Mouse (Mus musculus) heart, embryonic 13.5 days (tissue): Measurements from ENCODE around the gene Fbln2. TPM values are rescaled to one million over a fixed set of nuclear protein-coding genes. Genes with fewer than 3 reads are reported as not detected.

Experiments
- ATAC-seq: fragments of 200-750 bp; cut with Nextera tagmentation; 2 replicates; pipeline ENCODE4 v1.8.0; 2017; ENCODE audit warnings: moderate TSS enrichment; ENCODE audit not compliant: insufficient number of reproducible peaks, low FRiP score, low TSS enrichment; ENCODE audit errors: extremely low read depth
- H3K27ac ChIP-seq: fragments of 300-500 bp; sonication (generic); replicated peaks from 2 replicates; pipeline ENCODE4 v1.5.1; 2015; ENCODE audit warnings: moderate library complexity, mild to moderate bottlenecking, inconsistent platforms
- H3K27me3 ChIP-seq: fragments of 300-500 bp; sonication (generic); replicated peaks from 2 replicates; pipeline ENCODE4 v1.6.1; 2015; ENCODE audit warnings: mild to moderate bottlenecking, inconsistent platforms
- H3K36me3 ChIP-seq: fragments of 300-500 bp; sonication (generic); 2 replicates; pipeline ENCODE4 v1.6.1; 2015; ENCODE audit warnings: mild to moderate bottlenecking, inconsistent platforms
- H3K4me1 ChIP-seq: fragments of 300-500 bp; sonication (generic); 2 replicates; pipeline ENCODE4 v1.6.1; 2015; ENCODE audit warnings: inconsistent platforms
- H3K4me2 ChIP-seq: fragments of 300-500 bp; sonication (generic); 2 replicates; pipeline ENCODE4 v1.6.1; 2015; ENCODE audit warnings: inconsistent platforms, mild to moderate bottlenecking, moderate library complexity
- H3K4me3 ChIP-seq: fragments of 300-500 bp; sonication (generic); 2 replicates; pipeline ENCODE4 v1.5.1; 2015; ENCODE audit warnings: moderate library complexity, mild to moderate bottlenecking, inconsistent platforms
- H3K9ac ChIP-seq: fragments of 300-500 bp; sonication (generic); 2 replicates; pipeline ENCODE4 v1.6.1; 2015; ENCODE audit warnings: inconsistent platforms, mild to moderate bottlenecking, moderate library complexity
- H3K9me3 ChIP-seq: fragments of 300-500 bp; sonication (generic); 2 replicates; pipeline ENCODE4 v1.6.1; 2016; ENCODE audit warnings: inconsistent platforms
- WGBS: fragments of 180-500 bp; shearing (Covaris S2); methylation state at CpG from one replicate; pipeline ENCODE4 v1.1.7; 2015; ENCODE audit warnings: mixed read lengths; 5-methylcytosine and 5-hydroxymethylcytosine counted together
- polyA plus RNA-seq: library from polyadenylated mRNA; unstranded; fragments of >200 nt; fragmentation: Nextera tagmentation; extraction: Ambion mirVana; gene quantifications from 2 replicates; pipeline ENCODE4 v1.2.1, GENCODE M21; 2015

Fbln2 gene
- polyA plus RNA-seq, 1 experiment from 2014 or later, result 181 TPM

GRCm38 (mm10) chr6:91213287-91214218 is 1.3 kb downstream of the Fbln2 start:
- no peak for ATAC-seq
- no peaks in the 10 kb centered on the region; the same call in 1 of the 2 replicates for H3K36me3 ChIP-seq

DNA sequence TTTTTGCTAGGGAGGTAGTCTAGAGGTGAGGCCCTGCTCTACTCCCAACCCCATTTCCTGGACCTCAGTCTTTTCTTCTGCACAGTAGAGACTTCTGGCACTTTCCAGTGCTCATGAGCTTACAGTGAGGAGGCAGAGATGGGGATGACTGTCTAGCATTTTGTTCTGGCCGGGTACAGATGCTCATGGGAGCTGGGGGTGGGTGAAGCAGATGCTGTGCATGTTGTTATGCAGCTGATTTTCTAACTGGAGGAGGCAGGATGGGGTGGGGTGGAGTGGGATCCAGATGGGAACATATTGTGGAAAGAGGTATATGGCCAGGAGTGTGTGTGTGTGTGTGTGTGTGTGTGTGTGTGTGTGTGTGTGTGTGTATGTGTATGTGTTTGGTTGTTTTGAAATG is 3.2 kb downstream of the Fbln2 start:
- Histone ChIP-seq H3K27ac (no peak overlapping the region), H3K36me3 (no peaks in the 10 kb centered on the region; the same call in 1 of the 2 replicates), H3K4me1 (peaks cover 75% of the 10 kb centered on the region), H3K9me3 (no peaks in the 10 kb centered on the region), H3K9ac (0 out of 2 replicates have a peak overlapping the region, but pooled peaks have one; percentile 24), H3K4me3 (peak overlapping the region; percentile 56), H3K27me3 (peaks cover 30% of the 10 kb centered on the region), H3K4me2 (peak overlapping the region; percentile 73)
- ATAC-seq, result no peak
- WGBS, result 67% methylated on average over 1 of the region's 1 CpGs

More at GRCm38 (mm10) chr6:91213287-91214218, 1.3 kb downstream of the Fbln2 start:
- 46% methylated on average over 21 of the region's 21 CpGs for WGBS
- Histone ChIP-seq H3K9ac (peak overlapping the region; percentile 78), H3K27ac (peak overlapping the region; percentile 66), H3K4me1 (peaks cover 89% of the 10 kb centered on the region), H3K27me3 (peaks cover 23% of the 10 kb centered on the region), H3K4me3 (peak overlapping the region; percentile 56), H3K4me2 (peak overlapping the region; percentile 73), H3K9me3 (no peaks in the 10 kb centered on the region)

- H3K4me2 ChIP-seq, result no peak overlapping the region
- H3K4me3 ChIP-seq, result no peak overlapping the region
- 47% methylated on average over 9 of the region's 9 CpGs for WGBS
- H3K9ac ChIP-seq, result no peak overlapping the region
- no peak overlapping the region for H3K27ac ChIP-seq
- H3K4me1 ChIP-seq, result peaks cover 62% of the 10 kb centered on the region
- no peaks in the 10 kb centered on the region; the same call in 1 of the 2 replicates for H3K36me3 ChIP-seq
- ATAC-seq, result no peak
- H3K27me3 ChIP-seq, result peaks cover 44% of the 10 kb centered on the region
- no peaks in the 10 kb centered on the region for H3K9me3 ChIP-seq
Measured at GRCm38 (mm10) chr6:91218445-91218844, 6.2 kb downstream of the Fbln2 start.

DNA sequence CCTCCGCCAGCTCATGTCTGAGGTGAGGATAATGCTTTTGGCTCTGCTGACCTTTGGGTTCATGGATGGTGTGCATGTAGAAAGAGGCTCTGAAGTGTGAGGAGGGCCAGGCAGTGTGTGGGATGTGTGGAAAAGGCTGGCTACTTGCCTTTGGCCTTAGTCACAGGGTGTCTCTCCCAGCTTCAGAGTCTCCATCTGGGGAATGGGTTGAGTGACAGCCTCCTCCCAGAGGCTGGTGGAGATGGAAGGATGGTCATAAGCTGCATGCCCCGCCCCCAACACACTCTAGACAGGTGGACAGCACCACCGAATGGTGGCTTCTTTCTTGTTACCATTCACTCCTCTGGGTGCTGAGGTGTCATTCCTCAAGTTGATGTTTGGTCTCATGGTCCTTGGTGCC is 6.6 kb downstream of the Fbln2 start:
- no peak for ATAC-seq

DNA sequence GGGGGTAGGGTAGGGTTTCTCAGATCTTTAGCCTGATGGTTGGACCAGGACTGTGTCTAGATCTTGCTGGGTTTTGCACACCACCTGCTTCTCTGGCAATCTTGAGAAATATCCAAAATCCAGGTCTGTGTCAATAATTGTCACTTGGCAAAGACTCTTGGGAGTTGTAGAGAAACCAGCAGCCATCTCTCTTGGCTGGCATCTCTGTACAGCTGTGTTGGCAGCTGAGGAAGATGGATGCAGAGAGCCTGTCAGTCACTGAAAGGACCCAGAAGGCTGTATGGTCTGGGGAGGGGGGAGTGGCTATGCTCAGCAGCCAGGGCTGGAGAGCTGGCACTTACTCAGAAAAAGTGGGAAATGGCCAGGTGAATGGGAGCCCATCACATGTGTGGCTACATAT is 7.8 kb downstream of the Fbln2 start:
- peaks cover 38% of the 10 kb centered on the region for H3K27me3 ChIP-seq
- H3K4me1 ChIP-seq, result peaks cover 63% of the 10 kb centered on the region
- H3K9ac ChIP-seq, result no peak overlapping the region
- no peak overlapping the region for H3K4me3 ChIP-seq
- ATAC-seq, result no peak
- H3K27ac ChIP-seq, result no peak overlapping the region
- no peaks in the 10 kb centered on the region for H3K9me3 ChIP-seq
- no peak overlapping the region for H3K4me2 ChIP-seq
- H3K36me3 ChIP-seq, result no peaks in the 10 kb centered on the region; the same call in 1 of the 2 replicates

More for the DNA sequence above, 6.6 kb downstream of the Fbln2 start:
- no peak overlapping the region for H3K4me2 ChIP-seq
- WGBS, result 54% methylated on average over 3 of the region's 3 CpGs
- H3K9ac ChIP-seq, result no peak overlapping the region
- peaks cover 58% of the 10 kb centered on the region for H3K4me1 ChIP-seq
- H3K36me3 ChIP-seq, result no peaks in the 10 kb centered on the region; the same call in 1 of the 2 replicates
- no peaks in the 10 kb centered on the region for H3K9me3 ChIP-seq
- H3K27ac ChIP-seq, result no peak overlapping the region
- no peak overlapping the region for H3K4me3 ChIP-seq
- peaks cover 44% of the 10 kb centered on the region for H3K27me3 ChIP-seq

GRCm38 (mm10) chr6:91221094-91221493 is 8.8 kb downstream of the Fbln2 start:
- Histone ChIP-seq H3K4me2 (no peak overlapping the region), H3K9ac (no peak overlapping the region), H3K36me3 (no peaks in the 10 kb centered on the region), H3K27ac (no peak overlapping the region), H3K4me1 (peaks cover 59% of the 10 kb centered on the region), H3K27me3 (peaks cover 37% of the 10 kb centered on the region), H3K4me3 (no peak overlapping the region), H3K9me3 (no peaks in the 10 kb centered on the region)
- WGBS, result 12% methylated on average over 3 of the region's 3 CpGs
- ATAC-seq, result no peak

DNA sequence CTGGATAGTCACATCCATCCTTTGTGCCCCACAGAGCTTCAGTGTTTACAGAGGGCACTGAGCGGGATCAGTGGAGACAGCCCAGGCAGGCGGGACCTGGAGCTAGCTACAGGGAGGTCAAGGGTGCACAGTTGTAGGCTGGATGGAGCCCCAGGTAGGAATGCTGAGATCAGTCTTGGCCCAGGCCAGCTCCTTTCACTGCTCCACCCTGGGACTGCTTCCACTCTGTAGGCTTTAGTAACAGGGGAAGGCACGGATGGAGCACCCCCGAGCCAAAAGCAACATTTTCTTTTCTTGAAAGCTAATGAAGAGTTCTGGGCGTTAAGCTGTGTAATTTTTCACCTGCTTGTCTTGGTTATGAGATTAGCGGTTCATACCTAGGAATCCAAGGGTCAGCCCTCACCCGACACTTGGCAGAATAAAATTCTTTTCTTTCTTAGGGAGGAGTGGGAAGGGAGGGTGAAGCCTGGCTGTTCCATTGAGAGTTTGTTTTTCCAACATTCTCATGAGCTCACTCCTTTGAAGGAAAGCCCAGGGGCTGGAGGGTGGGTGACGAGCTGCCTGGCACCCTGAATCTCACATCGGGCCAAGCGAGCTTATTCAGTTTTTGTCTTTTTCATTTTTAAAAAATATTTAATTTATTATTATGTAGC is 10.6 kb downstream of the Fbln2 start:
- Histone ChIP-seq H3K9ac (no peak overlapping the region), H3K9me3 (no peaks in the 10 kb centered on the region), H3K27ac (peak overlapping the region; percentile 34), H3K4me2 (no peak overlapping the region), H3K4me1 (peaks cover 43% of the 10 kb centered on the region), H3K4me3 (no peak overlapping the region), H3K27me3 (peaks cover 53% of the 10 kb centered on the region), H3K36me3 (peaks cover 8% of the 10 kb centered on the region; the same call in 1 of the 2 replicates)
- 0 out of 2 replicates have a peak, but pooled peaks have one; percentile 43 for ATAC-seq
- 68% methylated on average over 10 of the region's 10 CpGs for WGBS

DNA sequence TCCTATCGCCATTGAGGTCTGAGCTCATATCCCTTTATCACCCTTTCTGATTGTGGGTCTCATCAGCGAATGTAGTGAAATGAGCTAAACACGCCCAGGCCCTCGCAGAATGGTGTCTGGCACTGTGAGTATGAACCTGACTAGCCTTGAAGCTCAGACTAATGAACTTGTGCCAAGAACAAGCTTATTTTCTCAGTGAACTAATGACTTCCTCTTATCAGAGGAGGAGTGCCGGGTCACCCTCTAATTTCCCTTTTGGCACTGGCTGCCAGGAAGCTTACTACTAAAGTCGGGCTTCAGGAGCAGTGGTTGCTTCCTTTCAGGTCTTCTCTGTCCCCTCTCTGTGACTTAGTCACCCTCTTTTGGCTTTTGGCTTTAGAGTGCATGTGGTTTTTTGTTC is 12.7 kb downstream of the Fbln2 start:
- Histone ChIP-seq H3K4me1 (peaks cover 52% of the 10 kb centered on the region), H3K27me3 (peaks cover 70% of the 10 kb centered on the region), H3K27ac (no peak overlapping the region), H3K9ac (no peak overlapping the region), H3K36me3 (peaks cover 9% of the 10 kb centered on the region; the same call in 1 of the 2 replicates), H3K4me3 (no peak overlapping the region), H3K9me3 (no peaks in the 10 kb centered on the region), H3K4me2 (no peak overlapping the region)
- 47% methylated on average over 6 of the region's 6 CpGs for WGBS
- no peak for ATAC-seq

DNA sequence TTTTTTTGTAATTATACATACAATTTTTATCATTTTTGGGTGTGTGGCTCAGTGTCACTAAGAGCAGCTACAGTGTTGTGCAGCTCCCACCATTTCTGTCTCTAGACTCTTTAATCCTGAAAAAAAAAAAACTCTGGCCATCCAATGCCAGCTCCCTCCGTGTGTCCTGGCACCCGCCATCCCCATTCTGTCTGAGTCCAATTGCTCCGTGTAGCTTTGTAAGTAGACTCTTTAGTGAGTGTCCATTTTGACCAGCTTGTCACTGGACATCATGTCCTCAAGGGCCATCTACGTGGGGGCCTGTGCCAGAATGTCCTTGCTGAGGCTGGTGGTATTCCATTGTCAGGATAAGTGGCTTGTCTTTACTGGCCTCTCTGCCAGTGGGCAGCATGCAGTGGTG is 13.1 kb downstream of the Fbln2 start:
- no peak overlapping the region for H3K27ac ChIP-seq
- H3K9me3 ChIP-seq, result no peaks in the 10 kb centered on the region
- no peak overlapping the region for H3K9ac ChIP-seq
- H3K4me1 ChIP-seq, result peaks cover 54% of the 10 kb centered on the region
- H3K4me3 ChIP-seq, result no peak overlapping the region
- H3K4me2 ChIP-seq, result no peak overlapping the region
- WGBS, result 63% methylated on average over 4 of the region's 4 CpGs
- no peak for ATAC-seq
- H3K36me3 ChIP-seq, result peaks cover 11% of the 10 kb centered on the region; the same call in 1 of the 2 replicates
- H3K27me3 ChIP-seq, result peaks cover 71% of the 10 kb centered on the region

- Histone ChIP-seq H3K4me3 (no peak overlapping the region), H3K36me3 (peaks cover 11% of the 10 kb centered on the region; the same call in 1 of the 2 replicates), H3K9me3 (no peaks in the 10 kb centered on the region), H3K4me1 (peaks cover 49% of the 10 kb centered on the region), H3K27me3 (peaks cover 74% of the 10 kb centered on the region), H3K9ac (no peak overlapping the region), H3K27ac (no peak overlapping the region), H3K4me2 (no peak overlapping the region)
- ATAC-seq, result no peak
- WGBS, result 44% methylated on average over 1 of the region's 1 CpGs
Measured at GRCm38 (mm10) chr6:91226058-91226457, 13.8 kb downstream of the Fbln2 start.

DNA sequence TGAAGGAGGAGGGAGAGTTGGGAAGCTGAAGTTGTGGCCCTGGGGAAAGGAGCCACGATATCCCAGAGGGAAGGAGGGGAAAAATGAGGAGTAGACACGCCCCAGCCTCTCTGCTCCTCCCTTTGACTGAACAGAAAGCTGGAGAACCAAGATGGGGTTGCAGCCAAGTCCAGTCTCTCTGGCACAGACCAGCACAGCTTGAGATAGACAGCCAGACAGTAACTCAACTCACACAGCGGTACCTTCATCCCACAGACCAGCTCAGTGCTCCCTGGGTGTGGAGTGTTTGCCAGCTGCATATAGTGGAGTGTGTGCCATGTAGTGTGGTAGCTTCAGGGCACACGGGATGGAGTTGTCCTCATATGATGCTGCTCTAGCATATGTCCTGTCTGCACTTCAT is 16.7 kb downstream of the Fbln2 start:
- H3K4me1 ChIP-seq, result peaks cover 42% of the 10 kb centered on the region
- no peak overlapping the region for H3K4me3 ChIP-seq
- no peak overlapping the region for H3K4me2 ChIP-seq
- 0 out of 2 replicates have a peak, but pooled peaks have one; percentile 14 for ATAC-seq
- WGBS, result 48% methylated on average over 4 of the region's 4 CpGs
- H3K9ac ChIP-seq, result no peak overlapping the region
- H3K36me3 ChIP-seq, result peaks cover 21% of the 10 kb centered on the region
- 0 out of 2 replicates have a peak overlapping the region, but pooled peaks have one; percentile 28 for H3K27ac ChIP-seq
- no peaks in the 10 kb centered on the region for H3K9me3 ChIP-seq
- peaks cover 81% of the 10 kb centered on the region for H3K27me3 ChIP-seq
